Mouse (Mus musculus): ENCODE results near the gene Pkn1. TPM values are rescaled to one million over a fixed set of nuclear protein-coding genes. Genes with fewer than 3 reads are reported as not detected.

Pkn1 gene
- polyA plus RNA-seq, 1 experiment from 2014 or later, result 33.6 TPM

DNA sequence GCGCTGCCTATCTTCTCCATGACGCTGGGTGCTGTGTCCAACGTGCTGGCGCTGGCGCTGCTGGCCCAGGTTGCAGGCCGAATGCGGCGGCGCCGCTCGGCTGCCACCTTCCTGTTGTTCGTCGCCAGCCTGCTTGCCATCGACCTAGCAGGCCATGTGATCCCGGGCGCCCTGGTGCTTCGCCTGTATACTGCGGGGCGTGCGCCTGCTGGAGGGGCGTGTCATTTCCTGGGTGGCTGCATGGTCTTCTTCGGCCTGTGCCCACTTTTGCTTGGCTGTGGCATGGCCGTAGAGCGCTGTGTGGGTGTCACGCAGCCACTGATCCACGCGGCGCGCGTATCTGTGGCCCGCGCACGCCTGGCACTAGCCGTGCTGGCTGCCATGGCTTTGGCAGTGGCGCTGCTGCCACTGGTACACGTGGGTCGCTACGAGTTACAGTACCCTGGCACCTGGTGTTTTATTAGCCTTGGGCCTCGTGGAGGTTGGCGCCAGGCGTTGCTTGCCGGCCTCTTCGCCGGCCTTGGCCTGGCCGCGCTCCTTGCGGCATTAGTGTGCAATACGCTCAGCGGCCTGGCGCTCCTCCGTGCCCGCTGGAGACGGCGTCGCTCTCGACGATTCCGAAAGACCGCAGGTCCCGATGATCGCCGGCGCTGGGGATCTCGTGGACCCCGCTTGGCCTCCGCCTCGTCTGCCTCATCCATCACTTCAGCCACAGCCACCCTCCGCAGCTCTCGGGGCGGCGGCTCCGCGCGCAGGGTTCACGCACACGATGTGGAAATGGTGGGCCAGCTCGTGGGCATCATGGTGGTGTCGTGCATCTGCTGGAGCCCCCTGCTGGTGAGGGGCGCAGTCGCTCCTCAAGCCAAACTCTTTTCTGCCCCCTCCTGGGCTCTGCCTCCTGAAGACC is 30.7 kb downstream of the Pkn1 start:
- peaks cover 51% of the 10 kb centered on the region for H3K4me1 ChIP-seq (ENCODE audit: insufficient read depth, low read length)
- 23% methylated on average over 79 of the region's 80 CpGs for WGBS
- peak; percentile 22; the same call in 1 of the 2 replicates for ATAC-seq (ENCODE audit: low FRiP score, low TSS enrichment)
- H3K4me2 ChIP-seq (replicated peaks; ENCODE audit: low read depth, low read length), result peak overlapping the region; percentile 69
- 0 out of 2 replicates have a peak overlapping the region, but pooled peaks have one; percentile 13 for H3K27ac ChIP-seq (ENCODE audit: low read length)
- H3K9ac ChIP-seq (replicated peaks; ENCODE audit: low read length), result peak overlapping the region; percentile 68
- no peaks in the 10 kb centered on the region for H3K9me3 ChIP-seq (ENCODE audit: low read length)
- peaks cover 33% of the 10 kb centered on the region for H3K36me3 ChIP-seq (ENCODE audit: insufficient read depth, low read length)
- H3K4me3 ChIP-seq (ENCODE audit: low read length), result peak overlapping the region; percentile 43
- H3K27me3 ChIP-seq (ENCODE audit: insufficient read depth, low read length), result no peaks in the 10 kb centered on the region

DNA sequence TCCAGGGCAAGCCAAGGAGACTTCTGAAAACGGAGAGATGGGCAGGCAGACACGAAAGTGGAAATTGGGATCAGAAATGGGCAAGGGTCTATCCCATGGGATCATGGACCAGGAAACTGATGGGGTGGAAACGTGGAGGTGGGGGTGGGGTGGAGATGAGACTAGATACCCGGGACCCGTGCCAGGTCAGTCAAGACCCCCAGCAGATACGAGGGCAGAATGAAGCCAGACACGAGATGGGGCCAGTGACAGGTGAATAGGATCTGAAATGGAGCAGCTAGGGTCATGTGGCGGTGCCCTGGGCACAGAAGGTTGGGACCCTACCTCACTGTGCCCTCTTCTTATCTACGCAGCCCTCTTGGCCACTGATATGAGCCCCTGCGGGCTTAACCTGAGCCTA is 31.5 kb downstream of the Pkn1 start:
- H3K36me3 ChIP-seq (ENCODE audit: insufficient read depth, low read length), result peaks cover 28% of the 10 kb centered on the region
- no peaks in the 10 kb centered on the region for H3K9me3 ChIP-seq (ENCODE audit: low read length)
- H3K27me3 ChIP-seq (ENCODE audit: insufficient read depth, low read length), result no peaks in the 10 kb centered on the region
- H3K9ac ChIP-seq (replicated peaks; ENCODE audit: low read length), result peak overlapping the region; percentile 68; the same call in 1 of the 2 replicates
- peaks cover 58% of the 10 kb centered on the region for H3K4me1 ChIP-seq (ENCODE audit: insufficient read depth, low read length)
- H3K27ac ChIP-seq (ENCODE audit: low read length), result no peak overlapping the region
- ATAC-seq (ENCODE audit: low FRiP score, low TSS enrichment), result no peak
- 81% methylated on average over 10 of the region's 10 CpGs for WGBS
- peak overlapping the region; percentile 69 for H3K4me2 ChIP-seq (replicated peaks; ENCODE audit: low read depth, low read length)
- H3K4me3 ChIP-seq (ENCODE audit: low read length), result 0 out of 2 replicates have a peak overlapping the region, but pooled peaks have one; percentile 43

DNA sequence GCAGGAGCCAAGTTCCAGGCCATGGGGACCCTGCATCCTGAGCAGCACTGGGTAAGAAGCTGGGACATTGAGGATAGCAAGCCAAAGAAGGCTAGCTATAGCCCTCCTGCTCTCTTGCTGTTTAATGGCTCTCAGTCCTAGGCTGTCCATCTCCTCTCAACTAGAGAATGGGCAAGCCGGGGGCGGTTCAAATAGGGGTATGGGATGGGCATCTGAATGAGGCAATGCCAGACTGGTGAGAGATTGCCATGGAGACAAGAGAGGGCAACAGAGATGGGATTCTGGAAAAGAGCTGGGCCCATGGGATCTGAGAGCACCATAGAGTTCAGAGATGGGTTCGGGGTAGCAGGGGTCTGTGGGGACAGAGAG is 32.1 kb downstream of the Pkn1 start:
- ATAC-seq (ENCODE audit: low FRiP score, low TSS enrichment), result peak; percentile 3; the same call in 1 of the 2 replicates
- Histone ChIP-seq H3K4me2 (replicated peaks; ENCODE audit: low read depth, low read length) (peak overlapping the region; percentile 33), H3K9me3 (ENCODE audit: low read length) (no peaks in the 10 kb centered on the region), H3K27ac (ENCODE audit: low read length) (peak overlapping the region; percentile 87), H3K36me3 (ENCODE audit: insufficient read depth, low read length) (peaks cover 26% of the 10 kb centered on the region), H3K9ac (replicated peaks; ENCODE audit: low read length) (peak overlapping the region; percentile 12; the same call in 1 of the 2 replicates), H3K4me3 (ENCODE audit: low read length) (peak overlapping the region; percentile 8; the same call in 1 of the 2 replicates), H3K4me1 (ENCODE audit: insufficient read depth, low read length) (peaks cover 65% of the 10 kb centered on the region), H3K27me3 (ENCODE audit: insufficient read depth, low read length) (no peaks in the 10 kb centered on the region)
- 94% methylated on average over 3 of the region's 3 CpGs for WGBS

DNA sequence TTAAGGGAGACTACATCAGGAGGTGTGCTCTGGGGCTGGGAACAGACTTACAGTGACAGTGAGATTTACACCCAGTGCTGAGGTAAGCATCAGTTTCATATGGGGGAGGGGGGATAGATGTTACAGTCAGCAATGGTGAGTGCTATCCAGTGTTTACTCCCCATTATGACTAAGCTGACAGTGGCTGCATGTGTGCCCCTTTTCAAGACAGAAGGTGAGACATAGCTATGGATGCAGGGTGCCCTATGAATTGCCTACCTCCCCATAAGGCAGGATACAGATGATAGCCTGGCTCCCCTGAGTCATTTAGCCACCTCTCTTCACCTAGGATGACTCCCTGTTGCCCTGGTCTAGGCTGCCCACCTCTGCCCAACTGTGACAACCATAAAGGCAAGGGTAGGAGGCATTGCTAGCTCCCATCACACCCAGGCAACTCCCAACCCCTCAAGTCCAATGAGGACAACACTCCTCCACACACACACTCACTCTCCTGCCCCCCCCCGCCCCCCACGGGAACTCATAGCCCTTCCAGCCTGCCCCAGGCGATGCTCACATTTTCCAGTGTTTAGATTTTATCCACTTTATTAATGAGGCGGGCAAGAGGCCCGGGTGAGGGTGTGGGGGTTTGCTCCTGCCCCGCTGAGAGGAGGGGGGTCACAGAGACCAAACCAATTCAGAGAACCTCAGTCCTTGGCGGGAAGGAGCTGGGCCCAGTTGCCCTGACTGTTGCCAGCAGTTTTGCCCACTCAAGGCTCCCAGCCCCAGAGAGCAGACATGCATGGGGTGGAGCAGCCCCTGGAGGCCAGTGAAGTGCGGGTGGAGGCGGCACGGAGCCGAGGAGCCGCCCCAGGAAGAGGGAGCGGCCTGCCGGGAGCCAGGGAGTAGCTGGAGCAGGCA is 32.8 kb downstream of the Pkn1 start, which contains the start of gene Ptger1:
Gene Ptger1 (plus strand): TSS at position 710 of the 897 bp plus-strand sequence.
- H3K4me3 ChIP-seq (ENCODE audit: low read length), result peak within 1 kb of the TSS; percentile 8; the same call in 1 of the 2 replicates
- peaks cover 20% of the 10 kb centered on the region for H3K36me3 ChIP-seq (ENCODE audit: insufficient read depth, low read length)
- H3K27me3 ChIP-seq (ENCODE audit: insufficient read depth, low read length), result no peaks in the 10 kb centered on the region
- peak within 1 kb of the TSS; percentile 87 for H3K27ac ChIP-seq (ENCODE audit: low read length)
- ATAC-seq (ENCODE audit: low FRiP score, low TSS enrichment), result peak; percentile 24
- H3K9me3 ChIP-seq (ENCODE audit: low read length), result no peaks in the 10 kb centered on the region
- H3K4me2 ChIP-seq (replicated peaks; ENCODE audit: low read depth, low read length), result peak within 1 kb of the TSS; percentile 33
- WGBS, result 10% methylated on average over 14 of the region's 14 CpGs
- peak within 1 kb of the TSS; percentile 12 for H3K9ac ChIP-seq (replicated peaks; ENCODE audit: low read length)
- H3K4me1 ChIP-seq (ENCODE audit: insufficient read depth, low read length), result peaks cover 71% of the 10 kb centered on the region

GRCm38 (mm10) chr8:83664931-83665625 is 33.9 kb downstream of the Pkn1 start:
- WGBS, result 10% methylated on average over 2 of the region's 2 CpGs
- H3K4me3 ChIP-seq (ENCODE audit: low read length), result no peak overlapping the region
- peak overlapping the region; percentile 87 for H3K27ac ChIP-seq (ENCODE audit: low read length)
- ATAC-seq (ENCODE audit: low FRiP score, low TSS enrichment), result no peak
- no peak overlapping the region for H3K4me2 ChIP-seq (replicated peaks; ENCODE audit: low read depth, low read length)
- no peaks in the 10 kb centered on the region for H3K27me3 ChIP-seq (ENCODE audit: insufficient read depth, low read length)
- no peaks in the 10 kb centered on the region for H3K9me3 ChIP-seq (ENCODE audit: low read length)
- H3K9ac ChIP-seq (replicated peaks; ENCODE audit: low read length), result no peak overlapping the region
- peaks cover 9% of the 10 kb centered on the region for H3K36me3 ChIP-seq (ENCODE audit: insufficient read depth, low read length)
- H3K4me1 ChIP-seq (ENCODE audit: insufficient read depth, low read length), result peaks cover 82% of the 10 kb centered on the region

DNA sequence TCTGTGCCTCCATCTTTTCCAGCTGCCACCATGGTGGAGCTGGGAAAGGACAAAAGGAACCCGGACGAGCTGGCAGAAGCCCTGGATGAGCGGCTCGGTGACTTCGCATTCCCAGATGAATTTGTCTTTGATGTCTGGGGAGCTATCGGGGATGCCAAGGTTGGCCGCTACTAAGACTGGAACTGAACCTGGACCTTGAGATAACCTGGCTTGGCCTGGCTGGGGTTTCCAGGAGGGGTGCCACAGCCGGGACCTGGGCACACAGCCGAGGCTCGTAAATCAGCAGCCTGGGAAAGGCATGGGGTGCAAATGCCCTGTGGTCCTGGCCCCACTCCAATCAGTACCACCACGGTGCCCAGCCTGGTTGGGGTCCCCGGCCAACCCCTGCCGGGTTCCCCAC is 34.9 kb downstream of the Pkn1 start:
- no peak overlapping the region for H3K9ac ChIP-seq (replicated peaks; ENCODE audit: low read length)
- H3K27ac ChIP-seq (ENCODE audit: low read length), result peak overlapping the region; percentile 87
- H3K4me1 ChIP-seq (ENCODE audit: insufficient read depth, low read length), result peaks cover 87% of the 10 kb centered on the region
- no peak overlapping the region for H3K4me2 ChIP-seq (replicated peaks; ENCODE audit: low read depth, low read length)
- 82% methylated on average over 13 of the region's 13 CpGs for WGBS
- no peaks in the 10 kb centered on the region for H3K9me3 ChIP-seq (ENCODE audit: low read length)
- no peak for ATAC-seq (ENCODE audit: low FRiP score, low TSS enrichment)
- no peaks in the 10 kb centered on the region for H3K27me3 ChIP-seq (ENCODE audit: insufficient read depth, low read length)
- H3K36me3 ChIP-seq (ENCODE audit: insufficient read depth, low read length), result peaks cover 4% of the 10 kb centered on the region; the same call in 1 of the 2 replicates
- H3K4me3 ChIP-seq (ENCODE audit: low read length), result no peak overlapping the region

- whole genome bisulfite sequencing, result 14% methylated on average over 4 of the region's 4 CpGs
Observed at GRCm38 (mm10) chr8:83662421-83662826, 36.6 kb downstream of the Pkn1 start.

GRCm38 (mm10) chr8:83660995-83661680 is 37.8 kb downstream of the Pkn1 start:
- Histone ChIP-seq H3K4me1 (ENCODE audit: insufficient read depth, low read length) (peaks cover 67% of the 10 kb centered on the region), H3K4me3 (ENCODE audit: low read length) (peak overlapping the region; percentile 30), H3K27me3 (ENCODE audit: insufficient read depth, low read length) (no peaks in the 10 kb centered on the region), H3K9ac (replicated peaks; ENCODE audit: low read length) (peak overlapping the region; percentile 62), H3K36me3 (ENCODE audit: insufficient read depth, low read length) (peaks cover 9% of the 10 kb centered on the region), H3K4me2 (replicated peaks; ENCODE audit: low read depth, low read length) (peak overlapping the region; percentile 48), H3K27ac (ENCODE audit: low read length) (peak overlapping the region; percentile 92), H3K9me3 (ENCODE audit: low read length) (no peaks in the 10 kb centered on the region)
- ATAC-seq (ENCODE audit: low FRiP score, low TSS enrichment), result peak; percentile 10
- WGBS, result 16% methylated on average over 22 of the region's 22 CpGs

More at GRCm38 (mm10) chr8:83662421-83662826, 36.6 kb downstream of the Pkn1 start:
- H3K27ac ChIP-seq (ENCODE audit: low read length), result peak overlapping the region; percentile 92
- peak; percentile 72 for ATAC-seq (ENCODE audit: low FRiP score, low TSS enrichment)
- H3K4me3 ChIP-seq (ENCODE audit: low read length), result 0 out of 2 replicates have a peak overlapping the region, but pooled peaks have one; percentile 1
- no peaks in the 10 kb centered on the region for H3K27me3 ChIP-seq (ENCODE audit: insufficient read depth, low read length)
- peak overlapping the region; percentile 62 for H3K9ac ChIP-seq (replicated peaks; ENCODE audit: low read length)
- no peak overlapping the region; the same call in 1 of the 2 replicates for H3K4me2 ChIP-seq (replicated peaks; ENCODE audit: low read depth, low read length)
- H3K36me3 ChIP-seq (ENCODE audit: insufficient read depth, low read length), result peaks cover 8% of the 10 kb centered on the region
- peaks cover 75% of the 10 kb centered on the region for H3K4me1 ChIP-seq (ENCODE audit: insufficient read depth, low read length)
- H3K9me3 ChIP-seq (ENCODE audit: low read length), result no peaks in the 10 kb centered on the region

Data from kidney, embryonic 16.5 days (tissue).